Mouse (Mus musculus) frontal cortex, postnatal 36 days (tissue): ENCODE measurements around the gene Gm11939.
"Not testable (repeated sequence)": the region's sequence is repeated elsewhere in the genome, so short reads cannot be mapped to it uniquely, and the experiment has no call there.

Experiments
- DNase-seq, 2 experiments: peaks; one replicate each; pipeline ENCODE4 v3.0.0; 2022; ENCODE audit warnings: low spot score in 2 of 2

The Gm11939 gene

DNA sequence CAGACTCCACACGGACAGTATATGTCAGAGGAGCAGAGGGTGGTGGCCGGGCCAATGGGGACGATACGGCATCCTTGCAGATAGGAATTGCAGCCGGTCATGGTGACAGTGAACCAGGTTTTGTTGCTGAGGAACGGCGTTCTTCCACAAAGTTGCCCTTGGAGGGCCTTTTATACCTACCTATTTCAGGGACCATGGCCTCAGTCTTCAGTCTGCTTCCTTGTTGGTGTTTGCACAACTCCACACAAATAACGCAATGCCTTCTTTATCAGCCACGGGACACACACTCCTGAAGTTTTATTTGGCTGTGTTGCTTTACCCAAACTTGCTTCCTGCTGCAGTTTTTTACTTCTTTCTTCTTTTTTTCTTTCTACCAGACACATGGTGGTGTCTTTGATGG, at the start of gene Gm11939:
Gene Gm11939, minus strand, starts transcription at position 101 of the 400 bp plus-strand sequence.
- no peak for DNase-seq

DNA sequence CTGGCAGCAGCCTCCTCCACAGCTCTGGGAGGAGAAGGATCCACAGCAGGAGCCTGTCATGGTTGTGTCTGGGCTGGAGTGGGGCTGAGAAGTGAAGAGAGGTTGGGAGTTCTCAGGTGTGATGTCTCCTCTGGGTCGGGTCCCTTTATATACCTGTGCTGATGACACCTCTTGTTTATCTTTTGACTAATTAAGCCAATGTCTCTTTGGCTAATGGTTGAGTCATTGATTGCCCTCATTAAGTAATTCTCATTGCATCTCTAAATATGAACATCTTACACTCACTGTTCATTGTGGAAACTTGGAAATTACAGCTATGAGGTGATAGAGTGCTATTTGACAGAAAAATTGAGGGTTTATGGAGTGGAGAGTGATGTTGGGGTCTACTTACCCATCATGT, 43.9 kb upstream of the Gm11939 start, which contains the start of gene Gm11938:
Gene Gm11938, minus strand, starts transcription at position 101 of the 400 bp plus-strand sequence.
- not testable (repeated sequence) for DNase-seq

DNA sequence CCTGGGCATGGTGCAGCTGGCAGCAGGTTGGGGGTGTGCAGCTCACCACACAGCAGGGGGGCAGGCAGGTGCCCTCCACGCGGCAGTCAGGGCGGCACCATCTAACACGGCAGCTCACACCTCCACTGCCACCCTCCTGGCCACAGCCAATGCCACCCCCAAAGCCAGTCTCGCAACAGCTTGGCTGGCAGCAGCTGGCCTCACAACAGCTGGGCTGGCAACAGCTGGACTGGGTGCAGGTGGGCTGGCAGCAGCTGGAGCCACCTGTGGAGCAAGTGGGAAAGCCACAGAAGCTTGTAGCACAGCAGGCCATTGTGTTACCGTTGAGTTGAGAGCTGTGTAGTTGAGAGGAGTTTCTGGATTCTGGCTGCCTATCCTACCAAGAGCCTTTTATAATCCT, 38.5 kb upstream of the Gm11939 start, which contains the start of gene Krtap9-3:
Gene Krtap9-3, minus strand, starts transcription at position 364 of the 400 bp plus-strand sequence.
- DNase-seq: not testable (repeated sequence)

DNA sequence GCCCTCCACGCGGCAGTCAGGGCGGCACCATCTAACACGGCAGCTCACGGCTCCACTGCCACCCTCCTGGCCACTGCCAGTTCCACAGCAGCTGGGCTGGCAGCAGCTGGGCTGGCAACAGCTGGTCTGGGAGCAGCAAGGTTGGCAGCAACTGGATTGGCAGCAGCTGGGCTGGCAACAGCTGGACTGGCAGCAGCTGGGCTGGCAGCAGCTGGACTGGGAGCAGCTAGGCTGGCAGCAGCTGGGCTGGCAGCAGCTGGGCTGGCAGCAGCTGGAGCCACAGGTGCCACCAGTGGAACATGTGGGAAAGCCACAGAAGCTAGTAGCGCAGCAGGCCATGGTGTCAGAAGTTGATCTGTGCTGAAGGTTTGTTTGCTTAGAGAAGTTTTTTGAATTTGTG, 31.7 kb upstream of the Gm11939 start, which contains the start of gene Krtap1-3:
Gene Krtap1-3, minus strand, starts transcription at position 359 of the 400 bp plus-strand sequence.
- no peak for DNase-seq

DNA sequence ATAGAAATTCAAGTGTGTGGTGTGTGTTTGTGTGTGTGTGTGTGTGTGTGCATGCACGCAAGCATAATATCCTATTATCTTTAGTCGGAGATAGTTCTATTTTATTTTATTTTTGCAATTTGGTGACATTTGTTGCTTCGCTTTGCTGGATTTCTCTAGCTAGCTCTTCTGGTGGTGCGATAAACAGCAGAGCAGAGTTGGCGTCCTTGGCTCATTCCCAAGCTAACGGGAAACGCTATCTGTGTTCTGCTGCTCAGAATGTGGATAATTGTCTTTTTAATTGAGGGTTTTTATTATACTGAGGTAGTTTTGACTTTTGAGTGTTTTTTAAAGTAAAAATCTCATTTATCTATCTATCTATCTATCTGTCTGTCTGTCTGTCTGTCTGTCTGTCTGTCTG, 25.8 kb upstream of the Gm11939 start:
- DNase-seq: peak; percentile 17 to 27

DNA sequence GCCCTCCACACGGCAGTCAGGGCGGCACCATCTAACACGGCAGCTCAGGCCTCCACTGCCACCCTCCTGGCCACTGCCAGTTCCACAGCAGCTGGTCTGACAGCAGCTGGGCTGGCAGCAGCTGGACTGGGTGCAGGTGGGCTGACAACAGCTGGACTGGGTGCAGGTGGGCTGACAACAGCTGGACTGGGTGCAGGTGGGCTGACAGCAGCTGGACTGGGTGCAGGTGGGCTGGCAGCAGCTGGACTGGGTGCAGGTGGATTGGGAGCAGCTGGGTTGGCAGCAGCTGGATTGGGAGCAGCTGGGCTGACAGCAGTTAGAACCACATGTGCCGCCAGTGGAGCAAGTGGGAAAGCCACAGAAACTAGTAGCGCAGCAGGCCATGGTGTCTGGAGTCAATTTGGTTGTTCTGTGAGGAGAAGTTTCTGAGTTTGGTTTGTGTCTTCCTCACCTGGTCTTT, 24.0 kb upstream of the Gm11939 start, which contains the start of gene Krtap1-4:
Gene Krtap1-4, minus strand, starts transcription at position 410 of the 460 bp plus-strand sequence.
- DNase-seq: no peak

DNA sequence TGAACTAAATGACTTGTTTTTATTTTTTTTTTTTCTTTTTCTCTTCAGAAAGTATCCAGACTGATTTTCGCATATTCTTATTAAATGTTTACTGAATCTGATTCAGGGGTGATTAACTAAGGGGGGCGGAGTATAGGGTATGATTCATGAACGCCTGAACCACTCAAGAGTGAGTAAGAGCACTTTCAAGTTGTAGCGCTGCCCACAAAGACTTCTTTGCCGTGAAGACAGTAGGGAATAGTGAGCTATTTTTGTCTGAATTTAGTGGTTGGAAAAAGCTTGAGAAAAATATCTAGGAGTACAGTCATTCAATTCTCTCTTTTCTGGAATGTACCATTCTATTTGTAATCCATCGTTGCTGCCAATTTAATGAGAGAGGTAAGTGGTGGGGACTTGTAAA, 22.3 kb upstream of the Gm11939 start:
- DNase-seq: no peak

DNA sequence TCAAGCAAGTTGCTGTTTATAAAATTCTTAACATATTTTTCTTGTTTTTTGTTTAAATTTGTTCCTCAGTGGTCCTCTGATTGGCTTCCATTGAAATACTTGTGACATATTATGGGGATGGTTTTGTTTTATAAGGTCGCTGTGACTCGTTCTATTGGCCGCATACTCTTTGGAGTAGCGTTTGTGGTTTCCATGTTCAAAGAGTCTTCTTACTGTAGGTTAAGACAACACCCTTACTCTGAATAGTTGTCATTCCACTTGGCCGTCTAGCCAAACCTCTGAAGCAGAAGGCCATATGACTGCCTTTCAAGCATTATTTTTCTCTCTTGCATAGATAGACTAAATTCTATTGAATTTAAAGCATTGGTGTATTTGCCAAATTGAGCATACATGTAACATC, 21.8 kb upstream of the Gm11939 start:
- DNase-seq: no peak

DNA sequence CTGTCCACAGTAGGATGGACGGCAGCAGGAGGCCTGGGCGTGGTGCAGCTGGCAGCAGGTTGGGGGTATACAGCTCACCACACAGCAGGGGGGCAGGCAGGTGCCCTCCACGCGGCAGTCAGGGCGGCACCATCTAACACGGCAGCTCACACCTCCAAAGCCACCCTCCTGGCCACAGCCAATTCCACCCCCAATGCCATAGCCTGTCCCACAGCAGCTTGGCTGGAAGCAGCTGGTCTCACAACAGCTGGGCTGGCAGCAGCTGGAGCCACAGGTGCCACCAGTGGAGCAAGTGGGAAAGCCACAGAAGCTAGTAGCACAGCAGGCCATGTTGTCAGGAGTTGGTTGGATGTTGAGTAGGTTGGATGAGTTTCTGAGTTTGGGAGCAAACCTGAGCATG, 21.4 kb upstream of the Gm11939 start, which contains the start of gene Krtap1-5:
Gene Krtap1-5, minus strand, starts transcription at position 381 of the 400 bp plus-strand sequence.
- DNase-seq: no peak

DNA sequence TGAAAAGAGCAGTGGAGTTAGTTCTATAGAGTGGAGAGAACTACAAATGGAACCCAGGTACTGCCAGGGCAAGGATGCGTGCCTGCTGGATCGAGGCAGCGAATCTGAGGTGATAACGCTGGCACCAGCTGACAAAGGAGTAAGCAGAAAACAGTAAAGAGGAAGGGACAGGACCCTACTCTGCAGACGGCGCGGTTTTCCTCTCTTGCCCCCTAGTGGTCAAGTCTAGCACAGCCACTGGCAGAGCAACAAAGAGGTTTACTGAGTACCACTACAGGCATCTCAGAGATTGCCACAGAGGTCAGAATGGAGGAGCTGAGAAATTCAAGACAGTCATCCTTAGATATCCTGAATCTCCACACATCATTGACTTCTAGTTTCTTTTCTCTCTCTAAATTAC, 14.8 kb upstream of the Gm11939 start:
- peak; percentile 54 to 62 for DNase-seq

DNA sequence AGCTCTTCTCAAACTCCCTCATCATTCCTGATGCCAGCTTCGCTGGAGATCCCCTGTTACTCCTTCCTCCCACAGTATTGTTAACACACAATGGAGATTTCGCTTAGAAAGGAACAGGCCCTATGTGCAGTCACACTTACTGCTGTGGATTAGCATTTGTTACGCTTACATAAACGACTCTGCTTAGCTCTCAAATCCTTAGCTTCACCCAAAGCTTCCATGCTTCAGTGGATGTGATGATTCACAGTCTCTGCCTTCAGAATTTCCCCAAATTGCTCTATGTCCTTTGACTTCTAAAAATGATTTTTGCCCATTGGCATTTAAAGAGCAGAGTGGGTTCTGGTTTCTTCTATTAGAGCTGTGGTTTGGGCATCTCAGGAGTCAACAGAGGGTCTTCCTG, 13.9 kb upstream of the Gm11939 start:
- peak in 1 of 2 experiments; percentile 20 for DNase-seq

DNA sequence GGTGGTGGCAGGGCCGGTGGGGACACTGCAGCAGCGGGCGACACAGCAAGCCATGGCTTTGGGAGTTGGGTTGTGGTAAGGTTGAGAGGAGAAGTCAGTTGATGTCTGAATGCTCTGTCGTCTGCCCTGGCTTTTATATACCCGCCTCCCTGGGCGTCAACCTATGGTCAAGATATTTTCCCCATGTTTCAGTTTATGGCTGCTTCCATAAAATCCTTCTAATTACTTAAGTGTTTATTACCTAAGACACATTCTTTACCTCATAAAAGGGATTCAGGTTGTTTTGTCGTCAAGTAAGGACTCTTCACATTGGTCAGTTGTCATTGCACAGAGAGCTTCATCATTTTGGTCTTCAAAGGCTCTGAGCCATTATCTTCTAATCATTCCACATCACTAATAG, 7.3 kb upstream of the Gm11939 start, which contains the start of gene Krtap3-1:
Gene Krtap3-1, minus strand, starts transcription at position 101 of the 400 bp plus-strand sequence.
- DNase-seq: no peak

DNA sequence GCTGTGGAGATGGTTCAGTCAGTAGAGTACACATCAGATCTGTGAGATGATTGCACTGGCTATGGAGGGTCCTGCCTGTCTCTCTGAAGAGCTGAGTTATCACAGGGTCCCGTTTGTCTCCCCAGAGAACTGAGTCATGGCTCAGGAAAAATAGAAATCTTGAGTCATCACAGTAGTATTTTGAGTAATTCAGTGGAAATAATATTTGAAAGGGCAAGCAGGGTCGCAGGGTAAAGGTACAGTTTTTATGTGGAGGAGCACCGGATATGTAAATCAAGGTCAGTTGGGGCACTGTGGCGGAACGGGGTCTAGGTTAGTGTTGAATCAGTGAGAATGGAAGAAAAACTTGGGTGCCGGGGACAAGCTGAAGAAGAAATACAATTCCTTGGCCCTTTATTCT, 3.3 kb upstream of the Gm11939 start:
- no peak for DNase-seq

DNA sequence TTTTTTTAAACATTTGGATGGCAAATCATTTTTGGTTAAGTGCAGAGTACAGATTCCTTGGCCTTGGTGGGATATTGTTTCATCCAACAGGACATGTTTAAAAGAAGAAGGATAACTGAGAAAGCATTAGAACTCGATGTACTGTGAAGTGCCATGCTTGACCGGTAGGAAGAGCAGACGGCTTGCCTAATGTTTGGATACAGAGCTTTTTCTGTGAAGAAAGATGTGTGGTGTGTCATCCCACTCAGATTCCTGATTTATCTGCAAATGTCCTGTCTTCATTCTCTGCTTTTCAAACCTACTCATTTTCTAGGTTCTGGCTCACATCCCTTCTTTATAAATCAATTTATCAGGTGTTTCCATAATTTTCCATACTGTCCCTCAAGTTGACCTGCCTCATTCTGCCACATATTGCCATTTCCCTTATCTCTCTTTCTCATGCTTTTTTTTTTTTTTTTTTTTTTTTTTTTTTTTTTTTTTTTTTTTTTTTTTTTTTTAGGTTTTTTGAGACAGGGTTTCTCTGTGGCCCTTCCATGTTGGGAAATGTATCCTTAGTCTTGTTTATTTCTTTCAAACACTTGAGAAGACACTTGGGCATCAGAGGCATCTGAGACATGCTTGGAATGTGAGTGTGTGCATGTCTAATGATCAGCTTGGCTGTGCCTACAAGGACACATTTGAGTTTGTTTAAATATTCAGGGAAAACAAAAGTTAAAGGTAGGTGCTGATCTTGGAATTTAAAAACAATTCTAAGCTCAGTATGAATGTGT, 1.1 kb downstream of the Gm11939 start:
- DNase-seq: no peak

DNA sequence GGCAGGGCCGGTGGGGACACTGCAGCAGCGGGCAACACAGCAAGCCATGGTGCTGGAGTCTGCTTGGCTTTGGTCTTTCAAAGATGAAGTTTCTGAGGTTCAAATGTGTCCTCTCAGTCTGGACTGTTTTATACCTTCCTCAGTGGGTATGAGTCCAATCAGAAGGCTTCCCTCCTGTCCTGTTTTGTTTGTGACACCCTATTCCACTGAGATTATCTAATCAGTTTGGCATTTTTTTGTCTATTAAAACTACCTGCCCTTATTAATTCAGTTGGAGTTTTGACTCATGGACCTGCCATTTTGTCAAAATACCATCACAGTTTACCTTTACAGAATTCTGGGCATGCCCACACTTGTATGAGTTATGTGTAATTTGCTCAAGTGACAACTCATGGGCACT, 2.5 kb downstream of the Gm11939 start, which contains the start of gene Krtap3-2:
Gene Krtap3-2, minus strand, starts transcription at position 101 of the 400 bp plus-strand sequence.
- DNase-seq: no peak

DNA sequence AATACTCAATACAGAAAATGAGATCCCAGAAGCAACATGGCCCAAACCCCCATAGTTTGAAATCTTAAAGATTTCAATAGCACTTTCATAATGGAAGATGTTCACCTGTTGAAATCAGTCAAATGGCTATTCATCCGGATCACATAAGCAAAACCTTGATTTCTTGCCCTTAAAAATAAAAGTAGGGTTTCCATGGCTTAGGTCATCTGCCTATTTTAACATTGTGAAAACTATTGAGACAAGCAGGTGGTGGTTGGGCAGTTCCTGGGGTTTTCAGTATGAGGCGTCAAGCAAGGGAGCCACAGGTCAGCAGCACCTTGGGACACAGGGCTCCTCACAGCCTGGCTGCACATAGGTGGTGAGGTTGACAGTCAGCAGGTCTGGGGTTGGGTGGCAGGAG, 3.1 kb downstream of the Gm11939 start:
- DNase-seq: no peak

DNA sequence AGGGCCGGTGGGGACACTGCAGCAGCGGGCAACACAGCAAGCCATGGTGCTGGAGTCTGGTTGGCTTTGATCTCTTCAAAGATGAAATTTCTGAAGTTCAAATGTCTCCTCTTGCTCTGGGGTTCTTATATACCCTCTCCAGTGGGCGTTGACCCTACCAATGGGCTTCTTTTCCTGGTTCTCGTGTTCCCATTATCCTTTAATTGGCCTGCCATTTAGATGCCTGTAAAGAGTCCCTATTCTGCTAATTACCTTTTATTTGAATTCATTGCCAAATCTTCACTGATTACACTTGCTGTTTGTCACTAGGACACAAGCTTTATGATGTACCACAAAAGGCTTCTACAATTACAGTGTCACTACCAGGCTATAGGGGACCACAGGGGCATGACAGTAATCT, 8.5 kb downstream of the Gm11939 start, which contains the start of gene Krtap3-3:
Gene Krtap3-3, minus strand, starts transcription at position 101 of the 400 bp plus-strand sequence.
- no peak for DNase-seq

DNA sequence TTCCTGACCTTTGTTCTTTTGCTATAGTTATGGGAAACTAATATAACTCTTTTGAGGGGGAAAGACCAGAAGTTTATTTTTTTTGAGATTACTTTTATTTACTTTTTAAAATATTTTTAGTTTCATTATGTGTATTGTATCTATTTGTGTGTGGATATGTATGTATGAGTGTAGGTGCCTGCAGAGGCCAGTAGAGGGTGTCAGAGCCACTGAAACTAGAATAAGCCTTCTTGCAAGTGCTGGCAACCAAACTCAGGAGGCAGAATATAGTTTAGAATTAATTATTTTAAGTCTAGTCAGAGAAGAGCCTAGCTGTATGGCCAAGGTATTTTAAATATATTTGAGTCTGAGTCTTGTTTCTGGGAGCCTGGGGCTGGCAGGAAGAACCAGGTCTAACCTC, 11.4 kb downstream of the Gm11939 start:
- DNase-seq: no peak

DNA sequence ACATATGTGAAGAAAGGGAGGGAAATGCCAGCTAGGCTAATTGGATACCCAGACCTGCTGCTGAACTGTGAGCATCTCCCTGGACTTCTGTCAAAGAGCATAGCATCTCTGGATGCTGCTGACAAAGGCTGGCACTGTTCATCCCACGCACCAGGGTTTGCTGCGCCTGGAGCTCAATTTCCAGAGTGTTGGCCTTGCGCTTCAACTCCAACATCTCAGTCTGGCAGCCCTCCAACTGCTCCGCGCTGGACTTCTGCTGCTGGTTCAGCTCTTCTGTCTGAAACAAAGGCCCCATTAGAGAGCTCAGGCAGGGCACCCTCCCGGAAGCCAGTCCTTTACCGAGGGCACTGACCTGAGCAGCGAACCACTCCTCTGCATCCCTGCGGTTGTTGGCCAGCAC, 19.5 kb downstream of the Gm11939 start:
- peak; percentile 27 to 49 for DNase-seq

DNA sequence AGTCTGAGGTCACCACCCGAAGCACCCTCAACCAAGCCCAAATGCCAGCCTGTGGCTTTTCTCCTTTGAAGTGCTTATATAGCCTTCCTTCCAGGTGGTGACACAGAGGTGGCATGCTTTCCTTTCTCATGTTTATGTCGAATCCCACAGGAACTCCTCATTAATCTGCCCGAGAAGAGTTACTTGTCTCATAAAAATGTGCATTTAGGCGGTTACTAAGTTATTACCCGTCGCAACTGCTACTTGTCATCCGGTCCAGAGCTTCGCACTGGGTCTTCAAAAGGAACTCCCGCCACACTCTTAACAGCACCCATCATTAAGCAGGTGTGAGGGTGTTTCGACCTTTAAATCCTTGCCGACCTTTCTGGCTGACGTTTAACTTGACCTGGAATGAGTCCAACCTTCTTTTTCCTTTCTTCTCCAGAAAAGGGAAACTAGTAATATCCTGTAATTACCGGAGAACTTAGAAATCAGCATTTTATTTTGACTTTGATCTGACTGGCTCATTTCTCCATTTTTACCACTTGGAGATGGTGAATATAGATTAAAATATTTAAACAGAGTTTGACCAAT, 37.9 kb downstream of the Gm11939 start, which contains the start of gene Krt39:
Gene Krt39, minus strand, starts transcription at position 51 of the 573 bp plus-strand sequence.
- DNase-seq: no peak

DNA sequence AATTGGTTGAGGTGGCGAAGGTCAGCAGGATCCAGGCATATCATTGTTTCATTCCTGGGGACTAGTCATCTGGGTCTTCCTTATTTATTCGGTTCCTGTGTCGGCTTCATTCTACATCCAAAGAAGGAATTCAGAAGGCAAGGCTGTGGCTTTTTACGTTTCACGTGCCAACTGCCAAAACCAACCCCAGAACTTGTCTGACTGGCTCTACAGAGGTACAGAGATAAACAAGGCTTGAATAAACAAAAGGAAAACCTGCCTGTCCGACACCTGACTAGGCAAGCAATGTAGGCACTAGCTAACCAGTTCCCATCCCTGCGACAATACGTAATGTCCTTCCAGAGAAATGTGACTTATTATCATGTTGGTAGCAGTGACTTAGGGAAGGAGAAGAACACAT, 45.2 kb downstream of the Gm11939 start:
- no peak for DNase-seq
